Mouse (Mus musculus) stomach, embryonic 15.5 days (tissue): ENCODE measurements around the gene Rln3. TPM values are rescaled to one million over a fixed set of nuclear protein-coding genes. Genes with fewer than 3 reads are reported as not detected.
A peak's percentile ranks its signal among the peaks of the same experiment; 100 is the strongest.

Experiments
- ATAC-seq: fragments of 200-750 bp; cut with Nextera tagmentation; 2 replicates; pipeline ENCODE4 v1.8.0; 2017; ENCODE audit warnings: low read depth, moderate number of reproducible peaks, moderate TSS enrichment; ENCODE audit not compliant: insufficient read depth, low FRiP score
- H3K27ac ChIP-seq: fragments of 300-500 bp; sonication (generic); 2 replicates; pipeline ENCODE4 v1.5.1; 2015; ENCODE audit warnings: mild to moderate bottlenecking, inconsistent platforms
- H3K27me3 ChIP-seq: fragments of 300-500 bp; sonication (generic); replicated peaks from 2 replicates; pipeline ENCODE4 v1.6.1; 2015; ENCODE audit warnings: inconsistent platforms
- H3K36me3 ChIP-seq: fragments of 300-500 bp; sonication (generic); 2 replicates; pipeline ENCODE4 v1.6.1; 2015; ENCODE audit warnings: inconsistent platforms
- H3K4me1 ChIP-seq: fragments of 300-500 bp; sonication (generic); 2 replicates; pipeline ENCODE4 v1.6.1; 2015; ENCODE audit warnings: inconsistent platforms
- H3K4me2 ChIP-seq: fragments of 300-500 bp; sonication (generic); 2 replicates; pipeline ENCODE4 v1.6.1; 2015; ENCODE audit warnings: mild to moderate bottlenecking, inconsistent platforms
- H3K4me3 ChIP-seq: fragments of 300-500 bp; sonication (generic); replicated peaks from 2 replicates; pipeline ENCODE4 v1.5.1; 2015; ENCODE audit warnings: inconsistent platforms
- H3K9ac ChIP-seq: fragments of 300-500 bp; sonication (generic); 2 replicates; pipeline ENCODE4 v1.6.1; 2015; ENCODE audit warnings: inconsistent platforms
- H3K9me3 ChIP-seq: fragments of 300-500 bp; sonication (generic); 2 replicates; pipeline ENCODE4 v1.6.1; 2016; ENCODE audit warnings: inconsistent platforms
- WGBS: fragments of 180-500 bp; shearing (Covaris S2); methylation state at CpG from one replicate; pipeline ENCODE4 v1.1.7; 2015; 5-methylcytosine and 5-hydroxymethylcytosine counted together
- polyA plus RNA-seq: library from polyadenylated mRNA; unstranded; fragments of >200 nt; fragmentation: Nextera tagmentation; extraction: Ambion mirVana; gene quantifications from 2 replicates; pipeline ENCODE4 v1.2.1, GENCODE M21; 2015

The Rln3 gene
- polyA plus RNA-seq, 1 experiment from 2014 or later = not detected

- H3K9ac ChIP-seq = no peak overlapping the region
- H3K27ac ChIP-seq = peak overlapping the region; percentile 11; the same call in 1 of the 2 replicates
- H3K9me3 ChIP-seq = no peaks in the 10 kb centered on the region
- no peak overlapping the region for H3K4me3 ChIP-seq
- no peaks in the 10 kb centered on the region for H3K27me3 ChIP-seq
- H3K4me2 ChIP-seq = no peak overlapping the region
- no peak for ATAC-seq
- 79% methylated on average over 3 of the region's 3 CpGs for WGBS
- peaks cover 3% of the 10 kb centered on the region; the same call in 1 of the 2 replicates for H3K36me3 ChIP-seq
- peaks cover 48% of the 10 kb centered on the region for H3K4me1 ChIP-seq
Measured at GRCm38 (mm10) chr8:84071921-84072320, 27.1 kb upstream of the Rln3 start.

DNA sequence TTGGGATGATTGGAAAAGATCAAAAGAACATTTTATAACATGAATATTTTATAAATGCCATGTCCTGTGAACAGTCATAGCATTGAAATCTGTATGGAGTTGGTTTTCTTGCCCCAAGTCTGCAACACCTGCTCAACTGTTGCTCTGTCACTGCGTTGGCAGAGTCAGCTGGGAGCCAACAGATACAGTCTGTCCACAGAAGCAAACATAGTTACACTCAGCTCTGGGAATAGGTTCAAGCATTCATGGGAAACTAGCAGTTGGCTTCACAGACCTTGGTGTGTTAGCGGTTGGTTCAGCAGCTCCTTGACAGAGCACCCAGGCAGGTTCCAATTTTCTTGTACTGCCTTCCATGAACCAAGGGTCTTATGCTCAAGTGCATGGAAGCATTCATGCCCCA lies 25.9 kb upstream of the Rln3 start:
- no peak overlapping the region for H3K4me2 ChIP-seq
- H3K4me3 ChIP-seq = no peak overlapping the region
- H3K9ac ChIP-seq = no peak overlapping the region
- H3K36me3 ChIP-seq = peaks cover 3% of the 10 kb centered on the region; the same call in 1 of the 2 replicates
- no peak for ATAC-seq
- no peaks in the 10 kb centered on the region for H3K9me3 ChIP-seq
- 79% methylated on average over 2 of the region's 2 CpGs for WGBS
- H3K27me3 ChIP-seq = no peaks in the 10 kb centered on the region
- H3K27ac ChIP-seq = no peak overlapping the region
- peaks cover 48% of the 10 kb centered on the region for H3K4me1 ChIP-seq

GRCm38 (mm10) chr8:84070241-84070640 lies 25.4 kb upstream of the Rln3 start:
- no peaks in the 10 kb centered on the region for H3K9me3 ChIP-seq
- H3K4me2 ChIP-seq = no peak overlapping the region
- peaks cover 3% of the 10 kb centered on the region; the same call in 1 of the 2 replicates for H3K36me3 ChIP-seq
- H3K4me1 ChIP-seq = peaks cover 48% of the 10 kb centered on the region
- 76% methylated on average over 5 of the region's 5 CpGs for WGBS
- no peaks in the 10 kb centered on the region for H3K27me3 ChIP-seq
- H3K4me3 ChIP-seq = no peak overlapping the region
- H3K27ac ChIP-seq = no peak overlapping the region
- no peak for ATAC-seq
- no peak overlapping the region for H3K9ac ChIP-seq

DNA sequence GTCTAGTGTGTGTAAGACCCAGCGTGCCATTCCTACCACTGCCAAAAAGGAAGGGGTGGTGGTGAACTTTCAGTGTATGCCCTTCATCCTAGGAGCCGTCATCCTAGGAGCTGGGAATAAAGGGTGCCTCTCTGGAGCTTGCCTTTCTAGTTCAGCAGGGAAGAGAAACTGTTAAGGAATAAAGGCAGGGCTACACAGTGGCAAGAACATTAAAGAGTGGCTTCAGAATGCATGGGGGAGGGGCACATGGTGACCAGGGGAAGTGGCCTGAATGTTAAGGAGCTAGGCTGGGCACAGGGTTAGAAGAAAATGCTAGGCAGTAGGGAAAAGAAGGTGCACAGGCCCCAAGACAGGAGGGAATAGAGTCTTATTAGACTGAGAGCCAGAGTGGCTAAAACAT lies 24.9 kb upstream of the Rln3 start:
- Histone ChIP-seq H3K9ac (no peak overlapping the region), H3K27ac (no peak overlapping the region), H3K27me3 (no peaks in the 10 kb centered on the region), H3K4me2 (no peak overlapping the region), H3K4me3 (no peak overlapping the region), H3K36me3 (no peaks in the 10 kb centered on the region), H3K4me1 (peaks cover 48% of the 10 kb centered on the region), H3K9me3 (no peaks in the 10 kb centered on the region)
- WGBS = 57% methylated on average over 2 of the region's 2 CpGs
- no peak for ATAC-seq

DNA sequence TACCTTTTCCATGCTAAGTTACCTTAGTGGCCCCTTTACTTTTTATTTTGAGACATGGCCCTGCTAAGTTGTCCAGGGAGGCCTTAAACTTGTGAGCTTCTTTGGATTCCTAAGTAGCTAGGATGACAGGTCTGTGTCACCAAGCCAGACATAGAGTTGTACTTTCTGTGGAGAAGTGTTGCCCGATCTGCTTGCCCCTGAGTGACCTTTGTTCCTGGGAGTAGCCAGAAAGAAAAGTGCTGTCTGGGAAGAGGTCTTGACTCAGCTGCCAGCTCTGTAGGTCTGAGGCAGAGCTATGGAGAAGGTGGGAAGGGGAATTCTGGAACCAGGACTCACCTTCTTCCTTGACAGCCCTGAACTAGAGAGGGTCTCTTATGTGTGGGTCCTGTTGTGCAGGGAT lies 24.4 kb upstream of the Rln3 start:
- no peak overlapping the region for H3K9ac ChIP-seq
- H3K4me3 ChIP-seq = no peak overlapping the region
- no peak overlapping the region for H3K4me2 ChIP-seq
- no peak for ATAC-seq
- H3K9me3 ChIP-seq = no peaks in the 10 kb centered on the region
- H3K27me3 ChIP-seq = no peaks in the 10 kb centered on the region
- H3K4me1 ChIP-seq = peaks cover 48% of the 10 kb centered on the region
- no peaks in the 10 kb centered on the region for H3K36me3 ChIP-seq
- 27% methylated on average over 1 of the region's 1 CpGs for WGBS
- H3K27ac ChIP-seq = no peak overlapping the region

- no peaks in the 10 kb centered on the region for H3K9me3 ChIP-seq
- peak overlapping the region; percentile 53; the same call in 1 of the 2 replicates for H3K4me2 ChIP-seq
- H3K4me3 ChIP-seq = no peak overlapping the region
- ATAC-seq = no peak
- no peaks in the 10 kb centered on the region for H3K27me3 ChIP-seq
- WGBS = 47% methylated on average over 12 of the region's 12 CpGs
- no peak overlapping the region for H3K27ac ChIP-seq
- H3K4me1 ChIP-seq = peaks cover 48% of the 10 kb centered on the region
- H3K9ac ChIP-seq = no peak overlapping the region
- no peaks in the 10 kb centered on the region for H3K36me3 ChIP-seq
Measured at GRCm38 (mm10) chr8:84068316-84069035, 23.7 kb upstream of the Rln3 start.

DNA sequence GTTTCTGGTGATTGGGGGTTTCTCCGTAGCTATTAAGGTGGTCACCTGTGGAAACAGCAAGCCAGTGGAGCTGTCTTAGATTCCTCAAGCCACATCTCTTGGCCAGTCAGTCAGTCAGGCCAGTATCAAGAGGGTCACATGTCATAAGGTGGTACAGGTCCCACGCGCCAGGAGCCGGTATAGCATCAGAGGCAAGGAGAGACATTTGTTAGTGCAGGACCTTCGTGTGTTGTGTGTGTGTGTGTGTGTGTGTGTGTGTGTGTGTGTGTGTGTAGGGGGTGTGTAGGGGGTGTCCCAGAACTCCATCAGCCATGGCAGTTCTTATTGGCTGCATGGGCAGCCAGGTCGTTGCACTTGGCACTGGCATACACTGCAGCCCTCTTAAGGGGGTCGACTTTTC lies 23.1 kb upstream of the Rln3 start:
- ATAC-seq = no peak
- H3K4me3 ChIP-seq = peak overlapping the region; percentile 89
- no peaks in the 10 kb centered on the region for H3K27me3 ChIP-seq
- H3K9ac ChIP-seq = no peak overlapping the region
- WGBS = 78% methylated on average over 7 of the region's 7 CpGs
- no peaks in the 10 kb centered on the region for H3K9me3 ChIP-seq
- no peaks in the 10 kb centered on the region for H3K36me3 ChIP-seq
- H3K4me1 ChIP-seq = peaks cover 42% of the 10 kb centered on the region
- H3K27ac ChIP-seq = 0 out of 2 replicates have a peak overlapping the region, but pooled peaks have one; percentile 0
- H3K4me2 ChIP-seq = peak overlapping the region; percentile 53

DNA sequence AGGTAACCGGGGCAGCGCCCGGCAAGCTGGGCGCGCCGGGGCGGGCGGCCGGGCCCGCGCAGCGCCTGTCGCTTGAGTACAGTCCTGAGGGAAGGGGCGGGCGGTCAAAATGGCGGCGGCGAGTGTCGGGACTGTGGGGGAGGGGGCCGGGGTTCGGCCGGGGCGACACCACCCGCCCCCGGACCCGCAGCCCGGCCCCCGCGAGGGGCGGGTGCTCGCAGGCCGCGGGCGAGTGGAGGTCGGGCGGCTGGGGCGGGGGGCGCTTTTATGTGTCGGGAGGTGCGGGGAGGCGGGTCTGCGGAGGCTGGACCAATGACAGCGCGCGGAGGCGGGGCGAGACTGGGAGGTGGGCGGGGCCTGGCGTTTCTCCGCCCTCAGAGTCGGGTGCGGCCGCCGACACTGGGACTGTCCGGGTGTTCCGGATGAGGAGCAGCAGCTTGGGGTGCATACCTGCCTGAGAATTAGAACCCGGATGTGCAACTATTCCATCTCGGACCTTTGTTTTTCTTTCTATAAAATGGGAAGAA lies 22.3 kb upstream of the Rln3 start:
- Histone ChIP-seq H3K9me3 (no peaks in the 10 kb centered on the region), H3K27me3 (no peaks in the 10 kb centered on the region), H3K36me3 (no peaks in the 10 kb centered on the region), H3K27ac (peak overlapping the region; percentile 98), H3K9ac (peak overlapping the region; percentile 76), H3K4me3 (peak overlapping the region; percentile 89), H3K4me1 (peaks cover 35% of the 10 kb centered on the region), H3K4me2 (peak overlapping the region; percentile 53)
- peak; percentile 57 for ATAC-seq
- under 1% methylated on average over 49 of the region's 58 CpGs for WGBS

DNA sequence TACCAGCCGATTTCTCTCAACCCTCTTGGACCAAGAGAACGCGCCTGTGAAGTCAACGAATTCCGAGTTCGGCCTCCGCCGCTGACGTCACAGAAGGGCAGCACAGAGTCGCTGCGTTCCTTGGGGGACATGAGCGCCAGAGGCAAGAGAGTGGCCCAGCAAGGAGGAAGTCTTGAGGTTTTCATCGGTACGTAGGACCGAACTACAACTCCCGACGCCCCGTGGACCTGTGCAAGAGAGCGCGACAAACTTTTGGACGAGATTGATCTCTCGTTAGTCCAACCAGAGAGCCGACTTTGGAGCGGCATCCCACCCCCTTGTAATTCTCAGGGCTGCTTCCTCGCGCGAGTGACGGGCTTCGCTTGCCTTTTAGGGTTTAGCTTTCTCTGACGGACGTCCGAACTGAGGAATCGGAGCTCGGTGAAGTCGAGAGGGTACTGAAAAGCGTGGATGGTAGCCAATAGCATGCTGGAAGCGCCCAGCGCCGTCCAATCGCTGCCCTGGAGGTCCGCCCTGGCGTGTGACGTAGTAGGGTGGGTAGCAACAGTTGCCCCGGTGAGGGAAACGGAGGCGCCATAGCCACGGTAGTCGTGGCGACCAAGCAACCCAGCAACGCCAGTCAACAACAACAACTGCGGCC lies 21.6 kb upstream of the Rln3 start, which contains the start of gene Rfx1:
Gene Rfx1, plus strand, starts transcription at position 544 of the 640 bp plus-strand sequence.
- Histone ChIP-seq H3K27me3 (no peaks in the 10 kb centered on the region), H3K9me3 (no peaks in the 10 kb centered on the region), H3K4me2 (peak within 1 kb of the TSS; percentile 83), H3K4me3 (peak within 1 kb of the TSS; percentile 89), H3K27ac (peak within 1 kb of the TSS; percentile 98), H3K36me3 (no peaks in the 10 kb centered on the region), H3K9ac (peak within 1 kb of the TSS; percentile 76), H3K4me1 (peaks cover 29% of the 10 kb centered on the region)
- ATAC-seq = peak; percentile 97
- under 1% methylated on average over 51 of the region's 51 CpGs for WGBS

DNA sequence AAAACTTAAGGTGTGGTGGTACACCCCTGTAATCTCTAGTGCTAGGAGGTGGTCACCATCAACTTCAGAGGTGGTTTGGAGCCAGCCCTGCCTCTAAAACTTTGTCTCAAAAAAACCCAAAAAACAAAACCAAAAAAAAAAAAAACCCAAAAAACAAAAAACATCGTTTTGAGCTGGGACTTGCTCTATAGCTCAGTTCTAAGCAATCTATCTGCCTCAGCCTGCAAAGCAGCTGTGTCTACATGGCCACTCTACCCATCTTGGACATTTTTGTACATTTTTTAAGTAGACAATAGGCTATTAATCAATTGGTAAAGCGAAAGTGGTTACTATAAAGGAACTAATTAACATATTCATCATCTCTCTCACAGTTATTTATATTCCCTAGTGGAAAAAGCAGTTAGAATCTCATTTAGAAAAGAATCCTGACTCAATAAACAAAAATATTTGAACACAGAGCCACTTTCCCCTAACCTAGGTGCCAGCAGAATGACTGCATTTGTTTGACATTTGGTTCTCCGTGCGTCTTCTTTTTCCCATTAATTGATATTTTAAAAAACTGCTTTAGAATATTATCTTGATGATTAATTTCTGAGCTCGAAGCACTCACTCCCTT lies 20.8 kb upstream of the Rln3 start:
- peak overlapping the region; percentile 37; the same call in 1 of the 2 replicates for H3K9ac ChIP-seq
- no peaks in the 10 kb centered on the region for H3K27me3 ChIP-seq
- 18% methylated on average over 5 of the region's 5 CpGs for WGBS
- ATAC-seq = no peak
- H3K4me3 ChIP-seq = peak overlapping the region; percentile 89
- H3K36me3 ChIP-seq = no peaks in the 10 kb centered on the region
- no peaks in the 10 kb centered on the region for H3K9me3 ChIP-seq
- peaks cover 27% of the 10 kb centered on the region for H3K4me1 ChIP-seq
- H3K27ac ChIP-seq = peak overlapping the region; percentile 89
- peak overlapping the region; percentile 83 for H3K4me2 ChIP-seq

DNA sequence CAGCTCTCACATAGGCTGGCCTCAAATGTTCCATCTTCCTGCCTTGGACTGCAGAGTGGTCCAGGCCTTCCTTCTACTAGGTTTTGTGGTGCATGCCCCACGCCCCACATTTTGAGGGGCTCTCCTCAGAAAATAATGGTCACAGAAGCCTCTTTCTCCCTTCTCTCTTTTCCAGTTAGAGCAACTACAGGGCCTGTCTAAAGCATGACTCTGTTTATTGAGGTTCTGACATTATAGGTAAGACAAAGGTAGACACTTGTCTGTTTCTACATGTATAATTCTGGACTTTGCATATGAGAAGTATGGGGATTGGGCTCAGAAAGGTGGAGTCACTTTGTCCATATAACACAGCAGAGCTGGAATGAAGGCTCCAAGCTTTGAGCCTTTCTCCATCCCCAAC lies 20.2 kb upstream of the Rln3 start, which contains the start of gene Gm10643:
Gene Gm10643, minus strand, starts transcription at position 101 of the 400 bp plus-strand sequence.
- H3K4me3 ChIP-seq = peak within 1 kb of the TSS; percentile 89
- H3K36me3 ChIP-seq = no peaks in the 10 kb centered on the region
- WGBS = 88% methylated on average over 1 of the region's 1 CpGs
- peak within 1 kb of the TSS; percentile 89 for H3K27ac ChIP-seq
- peaks cover 23% of the 10 kb centered on the region for H3K4me1 ChIP-seq
- ATAC-seq = no peak
- no peaks in the 10 kb centered on the region for H3K27me3 ChIP-seq
- H3K9me3 ChIP-seq = no peaks in the 10 kb centered on the region
- peak within 1 kb of the TSS; percentile 37; the same call in 1 of the 2 replicates for H3K9ac ChIP-seq
- peak within 1 kb of the TSS; percentile 83 for H3K4me2 ChIP-seq
